Mouse (Mus musculus) liver, postnatal 0 days (tissue): ENCODE results near the gene Cbr2. TPM values are rescaled to one million over a fixed set of nuclear protein-coding genes. Genes with fewer than 3 reads are reported as not detected.

Source experiments
- ATAC-seq: fragments of 200-750 bp; cut with Nextera tagmentation; 2 replicates; pipeline ENCODE4 v1.8.0; 2017; ENCODE audit warnings: mild to moderate bottlenecking, moderate library complexity
- DNase-seq: peaks from one replicate; pipeline ENCODE4 v3.0.0-alpha.2; 2016
- H3K27ac ChIP-seq: fragments of 300-500 bp; sonication (generic); 2 replicates; pipeline ENCODE4 v1.5.1; 2014; ENCODE audit warnings: antibody characterized with exemption, moderate library complexity, mild to moderate bottlenecking, low read depth
- H3K27me3 ChIP-seq: fragments of 300-500 bp; sonication (generic); 2 replicates; pipeline ENCODE4 v1.6.1; 2014; ENCODE audit warnings: low read length, control low read depth, mixed read lengths; ENCODE audit not compliant: insufficient read depth
- H3K36me3 ChIP-seq: fragments of 300-500 bp; sonication (generic); replicated peaks from 2 replicates; pipeline ENCODE4 v1.6.1; 2014; ENCODE audit warnings: mild to moderate bottlenecking, control low read depth, low read length, moderate library complexity, mixed read lengths; ENCODE audit not compliant: insufficient read depth
- H3K4me1 ChIP-seq: fragments of 300-500 bp; sonication (generic); 2 replicates; pipeline ENCODE4 v1.6.1; 2014; ENCODE audit warnings: antibody characterized with exemption, mild to moderate bottlenecking, control low read depth; ENCODE audit not compliant: insufficient read depth
- H3K4me2 ChIP-seq: fragments of 300-500 bp; sonication (generic); 2 replicates; pipeline ENCODE4 v1.6.1; 2014; ENCODE audit warnings: low read depth, mild to moderate bottlenecking, low read length, moderate library complexity, mixed read lengths
- H3K4me3 ChIP-seq: fragments of 300-500 bp; sonication (generic); 2 replicates; pipeline ENCODE4 v1.5.1; 2014; ENCODE audit warnings: low read depth, low read length
- H3K9ac ChIP-seq: fragments of 300-500 bp; sonication (generic); replicated peaks from 2 replicates; pipeline ENCODE4 v1.6.1; 2014; ENCODE audit warnings: mild to moderate bottlenecking, moderate library complexity
- H3K9me3 ChIP-seq: fragments of 300-500 bp; sonication (generic); 2 replicates; pipeline ENCODE4 v1.6.1; 2016; ENCODE audit warnings: mild to moderate bottlenecking, control low read depth, low read length, mixed read lengths
- CTCF ChIP-seq: sonication (generic); IDR thresholded peaks from 2 replicates; pipeline ENCODE4 v1.5.1; 2016; ENCODE audit warnings: antibody characterized with exemption, low read depth
- EP300 ChIP-seq: IDR thresholded peaks from 2 replicates; pipeline ENCODE4 v1.6.1; 2016; ENCODE audit warnings: antibody characterized with exemption, low read depth, mild to moderate bottlenecking
- WGBS: fragments of 180-500 bp; shearing (Covaris S2); extraction: QIAGEN DNeasy Blood & Tissue Kit; methylation state at CpG from one replicate; pipeline ENCODE4 v1.1.7; 2014; ENCODE audit not compliant: insufficient replicate concordance; 5-methylcytosine and 5-hydroxymethylcytosine counted together
- polyA plus RNA-seq: library from polyadenylated mRNA; unstranded; fragments of >200 nt; fragmentation: Nextera tagmentation; extraction: Ambion mirVana; gene quantifications from 2 replicates; pipeline ENCODE4 v1.2.1, GENCODE M21; 2015

Gene Cbr2
- polyA plus RNA-seq, 1 experiment from 2014 or later = 0.26 TPM

DNA sequence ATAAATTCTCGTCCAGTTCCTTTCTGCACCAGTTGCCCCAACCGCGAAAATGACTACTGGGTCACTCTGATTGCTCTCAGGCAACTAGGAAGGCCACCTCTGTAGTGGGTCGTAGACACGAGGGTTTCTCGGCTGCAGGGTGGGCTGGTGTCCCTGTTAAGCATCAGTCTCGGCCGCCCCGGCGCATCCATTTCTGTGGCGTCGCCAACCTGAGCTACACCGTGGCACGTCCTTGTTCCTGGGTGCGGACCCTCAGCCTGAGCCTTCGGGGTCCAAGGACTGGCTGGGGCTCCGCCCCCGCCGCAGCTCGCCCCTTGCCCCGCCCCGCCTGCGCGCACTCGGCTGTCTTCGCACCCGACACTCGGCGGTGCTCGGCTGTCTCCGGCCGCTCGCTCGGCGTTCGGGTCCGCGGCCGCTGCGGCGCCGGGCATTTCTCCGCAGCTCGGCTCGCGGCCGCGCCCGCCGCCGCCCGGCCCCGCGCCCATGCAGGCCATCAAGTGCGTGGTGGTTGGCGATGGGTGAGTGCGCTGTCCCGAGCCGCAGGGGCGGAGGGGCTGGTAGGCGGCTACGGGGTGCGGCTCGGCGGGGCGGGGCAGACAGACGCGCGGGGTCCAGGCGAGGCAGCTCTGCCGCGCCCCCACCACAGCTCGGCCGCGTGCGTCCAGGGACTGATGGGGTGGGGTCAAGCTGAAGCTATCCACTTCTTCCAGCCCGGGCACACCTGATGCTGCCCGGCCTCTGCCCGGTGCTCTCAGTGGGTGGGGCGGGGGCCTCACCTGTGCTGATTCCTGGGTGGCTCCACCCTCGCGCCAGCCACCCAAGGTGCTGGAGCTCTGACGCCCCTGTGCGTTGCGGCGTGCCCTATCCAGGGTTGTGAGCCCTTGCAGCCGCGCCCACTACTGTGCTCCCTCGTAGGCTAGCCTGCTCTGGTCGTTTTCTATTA is 10.5 kb downstream of the Cbr2 start, which contains the start of gene Rac3:
Rac3 (plus strand) TSS at position 347 of the 943 bp plus-strand sequence.
- Histone ChIP-seq H3K27ac (no peak within 1 kb of the TSS), H3K9me3 (no peaks in the 10 kb centered on the region), H3K36me3 (peaks cover 15% of the 10 kb centered on the region), H3K27me3 (peaks cover 24% of the 10 kb centered on the region), H3K4me3 (peak within 1 kb of the TSS; percentile 50), H3K4me1 (peaks cover 25% of the 10 kb centered on the region), H3K9ac (peak within 1 kb of the TSS; percentile 48), H3K4me2 (peak within 1 kb of the TSS; percentile 83)
- TF ChIP-seq CTCF (no peak), EP300 (no peak)
- DNase-seq (peak; percentile 46), ATAC-seq (peak; percentile 18)
- WGBS = under 1% methylated on average over 74 of the region's 90 CpGs

GRCm38 (mm10) chr11:120720450-120720849 is 11.5 kb downstream of the Cbr2 start:
- H3K27ac ChIP-seq = no peak overlapping the region
- peak; percentile 93 for DNase-seq
- H3K9ac ChIP-seq = 0 out of 2 replicates have a peak overlapping the region, but pooled peaks have one; percentile 21
- peak; percentile 63 for ATAC-seq
- WGBS = 8% methylated on average over 17 of the region's 17 CpGs
- H3K9me3 ChIP-seq = no peaks in the 10 kb centered on the region
- peaks cover 24% of the 10 kb centered on the region for H3K27me3 ChIP-seq
- 0 out of 2 replicates have a peak overlapping the region, but pooled peaks have one; percentile 50 for H3K4me3 ChIP-seq
- H3K4me1 ChIP-seq = peaks cover 17% of the 10 kb centered on the region
- H3K4me2 ChIP-seq = peak overlapping the region; percentile 83
- TF ChIP-seq CTCF = peak; percentile 96
- no peak for TF ChIP-seq EP300
- H3K36me3 ChIP-seq = peaks cover 14% of the 10 kb centered on the region

DNA sequence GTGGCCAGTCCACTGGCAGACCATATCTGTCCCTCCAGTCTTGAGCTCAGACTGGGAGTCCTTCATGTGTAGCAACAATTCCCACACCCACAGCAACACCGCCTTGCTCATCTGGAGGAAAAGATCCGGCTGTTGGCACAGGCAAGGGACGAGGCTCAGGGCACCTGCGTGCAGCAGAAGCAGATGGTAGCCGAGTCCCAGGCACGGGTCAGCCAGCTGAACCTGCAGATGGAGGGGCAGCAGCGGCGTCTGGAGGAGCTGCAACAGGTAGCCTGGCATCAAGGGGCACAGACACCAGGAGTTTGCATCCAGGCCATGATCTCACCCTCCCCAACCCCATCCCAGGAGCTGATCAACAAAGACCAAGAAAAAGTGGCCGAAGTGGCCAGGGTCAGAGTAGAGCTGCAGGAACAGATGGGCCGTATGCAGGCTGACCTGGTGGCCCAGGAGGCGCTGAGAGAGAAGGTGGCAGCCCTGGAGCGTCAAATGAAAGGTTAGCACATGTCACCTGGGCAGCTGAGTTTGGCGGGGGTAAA is 12.0 kb downstream of the Cbr2 start:
- TF ChIP-seq CTCF = no peak
- TF ChIP-seq EP300 = no peak
- ATAC-seq = no peak
- H3K9ac ChIP-seq = no peak overlapping the region
- 86% methylated on average over 13 of the region's 13 CpGs for WGBS
- H3K4me2 ChIP-seq = no peak overlapping the region
- no peak overlapping the region for H3K4me3 ChIP-seq
- H3K36me3 ChIP-seq = peaks cover 13% of the 10 kb centered on the region
- no peak for DNase-seq
- H3K9me3 ChIP-seq = no peaks in the 10 kb centered on the region
- H3K4me1 ChIP-seq = peaks cover 17% of the 10 kb centered on the region
- H3K27me3 ChIP-seq = peaks cover 24% of the 10 kb centered on the region
- H3K27ac ChIP-seq = no peak overlapping the region

DNA sequence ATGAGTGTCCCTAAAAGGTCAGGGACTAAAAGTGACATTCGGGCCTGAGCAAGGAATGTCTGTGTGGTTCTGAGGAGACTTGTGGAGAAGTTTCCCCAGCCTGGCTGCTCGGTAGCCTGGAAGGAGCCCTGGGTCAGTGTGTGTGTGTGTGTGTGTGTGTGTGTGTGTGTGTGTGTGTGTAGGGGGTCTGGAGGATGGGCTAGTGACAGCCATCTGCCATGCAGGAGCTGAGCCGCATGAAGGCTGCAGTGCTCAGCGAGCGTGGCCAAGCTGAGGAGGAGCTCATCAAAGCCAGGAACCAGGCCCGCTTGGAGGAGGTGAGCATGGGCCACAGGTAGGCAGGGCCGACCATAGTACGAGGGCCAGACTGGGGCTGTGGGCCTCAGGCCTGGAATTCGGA is 12.7 kb downstream of the Cbr2 start:
- Histone ChIP-seq H3K27ac (no peak overlapping the region), H3K36me3 (peaks cover 13% of the 10 kb centered on the region), H3K4me1 (peaks cover 22% of the 10 kb centered on the region), H3K4me2 (no peak overlapping the region), H3K9me3 (no peaks in the 10 kb centered on the region), H3K9ac (no peak overlapping the region), H3K27me3 (peaks cover 24% of the 10 kb centered on the region), H3K4me3 (no peak overlapping the region)
- DNase-seq = no peak
- WGBS = 80% methylated on average over 9 of the region's 9 CpGs
- no peak for ATAC-seq
- TF ChIP-seq EP300 (no peak), CTCF (no peak)

- H3K9ac ChIP-seq = no peak overlapping the region
- H3K27me3 ChIP-seq = no peaks in the 10 kb centered on the region
- no peak overlapping the region for H3K4me2 ChIP-seq
- no peak for DNase-seq
- H3K36me3 ChIP-seq = peaks cover 17% of the 10 kb centered on the region
- ATAC-seq = no peak
- WGBS = 81% methylated on average over 9 of the region's 9 CpGs
- H3K27ac ChIP-seq = no peak overlapping the region
- H3K4me3 ChIP-seq = no peak overlapping the region
- no peaks in the 10 kb centered on the region for H3K9me3 ChIP-seq
- TF ChIP-seq EP300 (no peak), CTCF (no peak)
- H3K4me1 ChIP-seq = peaks cover 15% of the 10 kb centered on the region
Measured at GRCm38 (mm10) chr11:120715131-120715530, 16.8 kb downstream of the Cbr2 start.

DNA sequence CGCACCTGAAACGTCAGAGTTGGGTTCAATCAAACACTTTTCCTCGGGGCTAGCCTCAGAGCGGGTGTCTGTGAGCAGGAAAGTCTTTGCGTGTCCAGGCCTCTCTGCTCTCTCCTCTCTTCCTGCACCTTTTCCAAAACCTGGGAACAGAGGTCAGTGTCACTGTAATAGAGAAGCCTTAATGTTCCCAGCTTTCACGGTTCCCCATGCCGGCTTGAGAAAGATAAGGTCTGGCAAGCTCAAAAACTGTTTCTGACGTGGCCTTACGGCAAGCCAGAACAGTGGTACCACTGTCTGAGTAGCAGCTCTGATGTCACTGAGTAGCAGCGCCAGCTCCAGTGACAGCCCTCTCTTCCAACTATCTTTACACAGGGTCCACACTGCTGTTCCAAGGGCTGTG is 17.4 kb downstream of the Cbr2 start:
- ATAC-seq (no peak), DNase-seq (no peak)
- Histone ChIP-seq H3K4me1 (peaks cover 15% of the 10 kb centered on the region), H3K9ac (peak overlapping the region; percentile 62), H3K27ac (no peak overlapping the region), H3K27me3 (no peaks in the 10 kb centered on the region), H3K4me2 (peak overlapping the region; percentile 99), H3K4me3 (peak overlapping the region; percentile 67), H3K36me3 (peaks cover 14% of the 10 kb centered on the region), H3K9me3 (no peaks in the 10 kb centered on the region)
- TF ChIP-seq EP300 (no peak), CTCF (no peak)
- WGBS = 38% methylated on average over 10 of the region's 10 CpGs
